Mouse (Mus musculus): ENCODE measurements around the gene Cpne5. TPM values are rescaled to one million over a fixed set of nuclear protein-coding genes. Genes with fewer than 3 reads are reported as not detected.

Gene Cpne5
- 8.2 and 10.0 TPM in 2 replicates for polyA plus RNA-seq (2015; fragmentation: Nextera tagmentation; extraction: Ambion mirVana)

GRCm38 (mm10) chr17:29237772-29238420 lies at the start of gene Cpne5:
Cpne5 (minus strand) TSS chr17:29238167.
- peaks cover 10% of the 10 kb centered on the region for H3K4me1 ChIP-seq (ENCODE audit: insufficient read depth, low read length)
- no peaks in the 10 kb centered on the region for H3K9me3 ChIP-seq (ENCODE audit: low read length)
- ATAC-seq (ENCODE audit: low FRiP score, low TSS enrichment): peak; percentile 44
- H3K9ac ChIP-seq (replicated peaks; ENCODE audit: low read length): peak within 1 kb of the TSS; percentile 61
- H3K4me2 ChIP-seq (replicated peaks; ENCODE audit: low read depth, low read length): peak within 1 kb of the TSS; percentile 97
- H3K36me3 ChIP-seq (ENCODE audit: insufficient read depth, low read length): no peaks in the 10 kb centered on the region
- WGBS: under 1% methylated on average over 63 of the region's 73 CpGs
- peaks cover 21% of the 10 kb centered on the region for H3K27me3 ChIP-seq (ENCODE audit: insufficient read depth, low read length)
- no peak within 1 kb of the TSS for H3K27ac ChIP-seq (ENCODE audit: low read length)
- H3K4me3 ChIP-seq (ENCODE audit: low read length): peak within 1 kb of the TSS; percentile 71

- Histone ChIP-seq H3K9me3 (ENCODE audit: low read length) (no peaks in the 10 kb centered on the region), H3K27me3 (ENCODE audit: insufficient read depth, low read length) (no peaks in the 10 kb centered on the region), H3K36me3 (ENCODE audit: insufficient read depth, low read length) (peaks cover 27% of the 10 kb centered on the region), H3K4me2 (replicated peaks; ENCODE audit: low read depth, low read length) (no peak overlapping the region), H3K27ac (ENCODE audit: low read length) (no peak overlapping the region), H3K9ac (replicated peaks; ENCODE audit: low read length) (no peak overlapping the region), H3K4me3 (ENCODE audit: low read length) (no peak overlapping the region), H3K4me1 (ENCODE audit: insufficient read depth, low read length) (peaks cover 4% of the 10 kb centered on the region; the same call in 1 of the 2 replicates)
- ATAC-seq (ENCODE audit: low FRiP score, low TSS enrichment): no peak
- 81% methylated on average over 21 of the region's 21 CpGs for WGBS
Observed at GRCm38 (mm10) chr17:29282216-29282952, 44.4 kb upstream of the Cpne5 start.

- no peak for ATAC-seq (ENCODE audit: low FRiP score, low TSS enrichment)
- Histone ChIP-seq H3K27ac (ENCODE audit: low read length) (no peak overlapping the region), H3K9ac (replicated peaks; ENCODE audit: low read length) (no peak overlapping the region), H3K4me2 (replicated peaks; ENCODE audit: low read depth, low read length) (no peak overlapping the region), H3K4me1 (ENCODE audit: insufficient read depth, low read length) (peaks cover 10% of the 10 kb centered on the region; the same call in 1 of the 2 replicates), H3K27me3 (ENCODE audit: insufficient read depth, low read length) (no peaks in the 10 kb centered on the region), H3K9me3 (ENCODE audit: low read length) (no peaks in the 10 kb centered on the region), H3K36me3 (ENCODE audit: insufficient read depth, low read length) (peaks cover 25% of the 10 kb centered on the region), H3K4me3 (ENCODE audit: low read length) (no peak overlapping the region)
- WGBS: 88% methylated on average over 5 of the region's 5 CpGs
Observed at GRCm38 (mm10) chr17:29281541-29281940, 43.6 kb upstream of the Cpne5 start.

- Histone ChIP-seq H3K27ac (ENCODE audit: low read length) (no peak overlapping the region), H3K4me3 (ENCODE audit: low read length) (no peak overlapping the region), H3K36me3 (ENCODE audit: insufficient read depth, low read length) (peaks cover 22% of the 10 kb centered on the region), H3K27me3 (ENCODE audit: insufficient read depth, low read length) (no peaks in the 10 kb centered on the region), H3K9me3 (ENCODE audit: low read length) (no peaks in the 10 kb centered on the region), H3K4me2 (replicated peaks; ENCODE audit: low read depth, low read length) (no peak overlapping the region), H3K4me1 (ENCODE audit: insufficient read depth, low read length) (peaks cover 10% of the 10 kb centered on the region; the same call in 1 of the 2 replicates), H3K9ac (replicated peaks; ENCODE audit: low read length) (no peak overlapping the region)
- no peak for ATAC-seq (ENCODE audit: low FRiP score, low TSS enrichment)
- 84% methylated on average over 5 of the region's 5 CpGs for whole genome bisulfite sequencing
Observed at GRCm38 (mm10) chr17:29280422-29280821, 42.5 kb upstream of the Cpne5 start.

- Histone ChIP-seq H3K36me3 (ENCODE audit: insufficient read depth, low read length) (0 out of 2 replicates have a peak, but pooled peaks cover 2% of the 10 kb centered on the region), H3K4me1 (ENCODE audit: insufficient read depth, low read length) (peaks cover 21% of the 10 kb centered on the region), H3K27me3 (ENCODE audit: insufficient read depth, low read length) (no peaks in the 10 kb centered on the region), H3K9me3 (ENCODE audit: low read length) (no peaks in the 10 kb centered on the region), H3K4me3 (ENCODE audit: low read length) (no peak overlapping the region), H3K4me2 (replicated peaks; ENCODE audit: low read depth, low read length) (no peak overlapping the region), H3K9ac (replicated peaks; ENCODE audit: low read length) (no peak overlapping the region), H3K27ac (ENCODE audit: low read length) (peak overlapping the region; percentile 54; the same call in 1 of the 2 replicates)
- ATAC-seq (ENCODE audit: low FRiP score, low TSS enrichment): no peak
- WGBS: 72% methylated on average over 11 of the region's 11 CpGs
Observed at GRCm38 (mm10) chr17:29273889-29274288, 35.9 kb upstream of the Cpne5 start.

- no peaks in the 10 kb centered on the region for H3K27me3 ChIP-seq (ENCODE audit: insufficient read depth, low read length)
- no peak overlapping the region for H3K9ac ChIP-seq (replicated peaks; ENCODE audit: low read length)
- H3K36me3 ChIP-seq (ENCODE audit: insufficient read depth, low read length): no peaks in the 10 kb centered on the region
- no peak overlapping the region for H3K27ac ChIP-seq (ENCODE audit: low read length)
- H3K9me3 ChIP-seq (ENCODE audit: low read length): no peaks in the 10 kb centered on the region
- no peak for ATAC-seq (ENCODE audit: low FRiP score, low TSS enrichment)
- H3K4me3 ChIP-seq (ENCODE audit: low read length): no peak overlapping the region
- H3K4me2 ChIP-seq (replicated peaks; ENCODE audit: low read depth, low read length): no peak overlapping the region
- 81% methylated on average over 7 of the region's 7 CpGs for WGBS
- peaks cover 23% of the 10 kb centered on the region for H3K4me1 ChIP-seq (ENCODE audit: insufficient read depth, low read length)
Observed at GRCm38 (mm10) chr17:29273156-29273555, 35.2 kb upstream of the Cpne5 start.

GRCm38 (mm10) chr17:29270148-29270698 lies 32.3 kb upstream of the Cpne5 start:
- ATAC-seq (ENCODE audit: low FRiP score, low TSS enrichment): no peak
- Histone ChIP-seq H3K4me2 (replicated peaks; ENCODE audit: low read depth, low read length) (no peak overlapping the region), H3K27me3 (ENCODE audit: insufficient read depth, low read length) (no peaks in the 10 kb centered on the region), H3K36me3 (ENCODE audit: insufficient read depth, low read length) (no peaks in the 10 kb centered on the region), H3K4me3 (ENCODE audit: low read length) (no peak overlapping the region), H3K9me3 (ENCODE audit: low read length) (no peaks in the 10 kb centered on the region), H3K4me1 (ENCODE audit: insufficient read depth, low read length) (peaks cover 17% of the 10 kb centered on the region), H3K27ac (ENCODE audit: low read length) (no peak overlapping the region), H3K9ac (replicated peaks; ENCODE audit: low read length) (no peak overlapping the region)
- WGBS: 90% methylated on average over 9 of the region's 9 CpGs

GRCm38 (mm10) chr17:29269349-29269706 lies 31.4 kb upstream of the Cpne5 start:
- Histone ChIP-seq H3K4me2 (replicated peaks; ENCODE audit: low read depth, low read length) (peak overlapping the region; percentile 72), H3K36me3 (ENCODE audit: insufficient read depth, low read length) (no peaks in the 10 kb centered on the region), H3K27ac (ENCODE audit: low read length) (peak overlapping the region; percentile 94), H3K9me3 (ENCODE audit: low read length) (no peaks in the 10 kb centered on the region), H3K4me1 (ENCODE audit: insufficient read depth, low read length) (peaks cover 21% of the 10 kb centered on the region), H3K27me3 (ENCODE audit: insufficient read depth, low read length) (no peaks in the 10 kb centered on the region), H3K4me3 (ENCODE audit: low read length) (peak overlapping the region; percentile 87), H3K9ac (replicated peaks; ENCODE audit: low read length) (peak overlapping the region; percentile 95)
- 20% methylated on average over 10 of the region's 10 CpGs for WGBS
- no peak for ATAC-seq (ENCODE audit: low FRiP score, low TSS enrichment)

- peaks cover 22% of the 10 kb centered on the region for H3K4me1 ChIP-seq (ENCODE audit: insufficient read depth, low read length)
- WGBS: under 1% methylated on average over 60 of the region's 63 CpGs
- H3K27ac ChIP-seq (ENCODE audit: low read length): peak within 1 kb of the TSS; percentile 94
- ATAC-seq (ENCODE audit: low FRiP score, low TSS enrichment): peak; percentile 92
- H3K36me3 ChIP-seq (ENCODE audit: insufficient read depth, low read length): no peaks in the 10 kb centered on the region
- H3K9me3 ChIP-seq (ENCODE audit: low read length): no peaks in the 10 kb centered on the region
- peak within 1 kb of the TSS; percentile 95 for H3K9ac ChIP-seq (replicated peaks; ENCODE audit: low read length)
- no peaks in the 10 kb centered on the region for H3K27me3 ChIP-seq (ENCODE audit: insufficient read depth, low read length)
- H3K4me3 ChIP-seq (ENCODE audit: low read length): peak within 1 kb of the TSS; percentile 87
- H3K4me2 ChIP-seq (replicated peaks; ENCODE audit: low read depth, low read length): peak within 1 kb of the TSS; percentile 72
Observed at GRCm38 (mm10) chr17:29268682-29269348, 30.8 kb upstream of the Cpne5 start, which contains the start of gene BC004004. BC004004 (plus strand) TSS chr17:29268788.
